Comparison of ENCODE assay signal across 20 mouse cellular contexts in the genomic region with DNA sequence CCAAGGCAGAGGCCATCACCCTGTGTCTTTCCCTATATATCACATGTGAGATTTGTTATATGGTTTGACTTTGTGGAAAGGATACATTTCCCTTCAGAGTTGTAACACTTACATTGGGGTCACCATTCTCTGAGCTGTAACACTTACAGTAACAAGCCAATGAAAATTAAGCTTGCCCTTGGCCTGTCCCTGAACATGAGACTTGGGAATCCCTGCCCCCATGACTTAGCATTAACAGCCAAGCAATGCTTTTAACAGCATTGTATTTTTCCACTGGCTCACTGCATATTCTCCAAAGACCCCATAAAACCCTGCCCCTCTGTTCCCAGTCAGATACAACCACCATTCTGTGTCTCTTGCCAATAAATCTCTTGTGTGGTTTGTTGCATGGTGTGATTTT. TPM values are rescaled to one million over a fixed set of nuclear protein-coding genes. Genes with fewer than 3 reads are reported as not detected.
DNase-seq lines count a peak whose midpoint lies in the region; ATAC-seq lines count a peak whose summit lies in the region.
"Had no signal": no experiment of that assay in that cellular context is flagged by ENCODE, and none has a peak within 500 bp of the region (broad histone marks: within the 10 kb centered on the region; RNA-seq: fewer than 3 reads in every experiment).

No protein-coding gene starts in this region.

- H3K4me3 ChIP-seq in heart, embryonic 12.5 days, result no peak overlapping the region
- H3K4me3 ChIP-seq in liver, embryonic 13.5 days (replicated peaks), result no peak overlapping the region
- H3K4me3 ChIP-seq in liver, embryonic 15.5 days (replicated peaks), result no peak overlapping the region
- no peak overlapping the region for H3K4me3 ChIP-seq in midbrain, embryonic 16.5 days (ENCODE audit: low read depth, low read length)
- H3K4me3 ChIP-seq in forebrain, embryonic 15.5 days, result no peak overlapping the region
- H3K4me3 ChIP-seq: embryonic facial prominence, embryonic 15.5 days; forebrain, embryonic 12.5 days had no signal

- H3K9ac ChIP-seq in heart, embryonic 12.5 days, result no peak overlapping the region
- no peak overlapping the region for H3K9ac ChIP-seq in liver, embryonic 13.5 days
- no peak overlapping the region for H3K9ac ChIP-seq in liver, embryonic 15.5 days
- no peak overlapping the region for H3K9ac ChIP-seq in midbrain, embryonic 16.5 days (ENCODE audit: low read depth, low read length)
- no peak overlapping the region for H3K9ac ChIP-seq in forebrain, embryonic 15.5 days (replicated peaks)
- H3K9ac ChIP-seq: embryonic facial prominence, embryonic 15.5 days; forebrain, embryonic 12.5 days; forebrain, postnatal 0 days had no signal

- H3K27me3 ChIP-seq in heart, embryonic 12.5 days (replicated peaks), result no peaks in the 10 kb centered on the region
- H3K27me3 ChIP-seq in liver, embryonic 13.5 days, result no peaks in the 10 kb centered on the region
- H3K27me3 ChIP-seq in liver, embryonic 15.5 days, result no peaks in the 10 kb centered on the region
- H3K27me3 ChIP-seq in midbrain, embryonic 16.5 days (ENCODE audit: control insufficient read depth, insufficient read depth, low read depth, low read length), result no peaks in the 10 kb centered on the region
- no peaks in the 10 kb centered on the region for H3K27me3 ChIP-seq in forebrain, embryonic 15.5 days
- H3K27me3 ChIP-seq: embryonic facial prominence, embryonic 15.5 days; forebrain, embryonic 12.5 days had no signal

- no peaks in the 10 kb centered on the region for H3K9me3 ChIP-seq in heart, embryonic 12.5 days (replicated peaks)
- H3K9me3 ChIP-seq in liver, embryonic 13.5 days (replicated peaks), result no peaks in the 10 kb centered on the region
- H3K9me3 ChIP-seq in liver, embryonic 15.5 days (replicated peaks), result no peaks in the 10 kb centered on the region
- H3K9me3 ChIP-seq in midbrain, embryonic 16.5 days (replicated peaks; ENCODE audit: control insufficient read depth, low read length, poor library complexity, severe bottlenecking), result no peaks in the 10 kb centered on the region
- H3K9me3 ChIP-seq in forebrain, embryonic 15.5 days, result no peaks in the 10 kb centered on the region
- H3K9me3 ChIP-seq: embryonic facial prominence, embryonic 15.5 days; forebrain, embryonic 12.5 days had no signal

- 0 out of 2 replicates have a peak, but pooled peaks cover 4% of the 10 kb centered on the region for H3K36me3 ChIP-seq in heart, embryonic 12.5 days
- H3K36me3 ChIP-seq in liver, embryonic 13.5 days, result no peaks in the 10 kb centered on the region; the same call in 1 of the 2 replicates
- H3K36me3 ChIP-seq in liver, embryonic 15.5 days (replicated peaks), result no peaks in the 10 kb centered on the region
- H3K36me3 ChIP-seq in midbrain, embryonic 16.5 days (ENCODE audit: control insufficient read depth, insufficient read depth, low read length), result no peaks in the 10 kb centered on the region
- H3K36me3 ChIP-seq in forebrain, embryonic 15.5 days, result no peaks in the 10 kb centered on the region
- H3K36me3 ChIP-seq: embryonic facial prominence, embryonic 15.5 days; forebrain, embryonic 12.5 days had no signal

- no peak overlapping the region for H3K4me2 ChIP-seq in heart, embryonic 12.5 days
- peak overlapping the region; percentile 5; the same call in 1 of the 2 replicates for H3K4me2 ChIP-seq in liver, embryonic 13.5 days
- no peak overlapping the region for H3K4me2 ChIP-seq in liver, embryonic 15.5 days
- no peak overlapping the region for H3K4me2 ChIP-seq in midbrain, embryonic 16.5 days (ENCODE audit: low read length)
- H3K4me2 ChIP-seq in forebrain, embryonic 15.5 days (replicated peaks), result no peak overlapping the region
- H3K4me2 ChIP-seq: embryonic facial prominence, embryonic 15.5 days; forebrain, embryonic 12.5 days had no signal

- 0 out of 2 replicates have a peak, but pooled peaks have one; percentile 61 for ATAC-seq in heart, embryonic 12.5 days (ENCODE audit: insufficient number of reproducible peaks, low FRiP score)
- ATAC-seq in liver, embryonic 13.5 days (ENCODE audit: low read depth), result peak; percentile 25; the same call in 1 of the 2 replicates
- 0 out of 2 replicates have a peak, but pooled peaks have one; percentile 36 for ATAC-seq in liver, embryonic 15.5 days (ENCODE audit: insufficient read depth)
- no peak for ATAC-seq in midbrain, embryonic 16.5 days
- ATAC-seq in forebrain, embryonic 15.5 days (replicated peaks), result no peak
- ATAC-seq: activated CD4-positive, CD25-positive, alpha-beta regulatory T cell, adult 4 months; forebrain, postnatal 0 days; hindbrain, embryonic 16.5 days; Patski had no signal

- intact Hi-C loops in heart, postnatal 36 days (cut with DNase I), result no loop called here

- H3K4me1 ChIP-seq in heart, embryonic 12.5 days (replicated peaks), result no peaks in the 10 kb centered on the region
- H3K4me1 ChIP-seq in liver, embryonic 13.5 days (replicated peaks), result peaks cover 20% of the 10 kb centered on the region
- H3K4me1 ChIP-seq in liver, embryonic 15.5 days (replicated peaks), result peaks cover 20% of the 10 kb centered on the region
- no peaks in the 10 kb centered on the region for H3K4me1 ChIP-seq in midbrain, embryonic 16.5 days (ENCODE audit: control insufficient read depth, insufficient read depth, low read length)
- H3K4me1 ChIP-seq in forebrain, embryonic 15.5 days, result no peaks in the 10 kb centered on the region
- H3K4me1 ChIP-seq: embryonic facial prominence, embryonic 15.5 days; forebrain, embryonic 12.5 days had no signal

- DNase-seq in heart, postnatal 36 days, result no peak
- no peak for DNase-seq in liver, embryonic 13.5 days
- DNase-seq in liver, result no peak
- DNase-seq in cerebellum, adult 9-10 months, result no peak
- DNase-seq: adrenal gland, postnatal 14 days; cerebellum, adult 11-12 months; cerebellum, adult 9-11 months; embryo, embryonic 11 days; forebrain, postnatal 0 days; gastrocnemius, postnatal 14 days; heart, postnatal 14 days had no signal

- H3K27ac ChIP-seq in heart, embryonic 12.5 days (ENCODE audit: poor library complexity, severe bottlenecking), result no peak overlapping the region
- H3K27ac ChIP-seq in liver, embryonic 13.5 days, result peak overlapping the region; percentile 75
- H3K27ac ChIP-seq in liver, embryonic 15.5 days (replicated peaks), result peak overlapping the region; percentile 74
- no peak overlapping the region for H3K27ac ChIP-seq in midbrain, embryonic 16.5 days (ENCODE audit: low read length)
- no peak overlapping the region for H3K27ac ChIP-seq in forebrain, embryonic 15.5 days (replicated peaks)
- H3K27ac ChIP-seq: embryonic facial prominence, embryonic 15.5 days; forebrain, embryonic 12.5 days had no signal

RNA-seq across cellular contexts. Expression of gene Cmc4, which starts 13.0 kb away (rescaled TPM):
- 19.6 and 20.1 TPM in 2 replicates for polyA plus RNA-seq in heart, embryonic 12.5 days (2016; fragmentation: Nextera tagmentation; extraction: Ambion mirVana)
- total RNA-seq in heart, postnatal 36 days (2021), result 1 to 10 TPM; 9.2 to 9.8 TPM
- 11.8 and 16.3 TPM in 2 replicates for polyA plus RNA-seq in liver, embryonic 13.5 days (2015; fragmentation: Nextera tagmentation; extraction: Ambion mirVana)
- polyA plus RNA-seq in liver, embryonic 15.5 days (2015; fragmentation: Nextera tagmentation; extraction: Ambion mirVana), result 10.2 and 12.9 TPM in 2 replicates
- polyA plus RNA-seq in midbrain, embryonic 16.5 days (2015; fragmentation: Nextera tagmentation; extraction: Ambion mirVana), result 25.7 and 26.4 TPM in 2 replicates
- polyA plus RNA-seq in forebrain, embryonic 15.5 days (2015; fragmentation: Nextera tagmentation; extraction: Ambion mirVana), result 22.0 and 28.6 TPM in 2 replicates

RNA-seq across cellular contexts. Expression of gene Mtcp1, which starts 13.0 kb away (rescaled TPM):
- polyA plus RNA-seq in heart, embryonic 12.5 days (2016; fragmentation: Nextera tagmentation; extraction: Ambion mirVana), result 7.3 TPM in 2 replicates
- 1 to 10 TPM; 2.6 to 4.8 TPM for total RNA-seq in heart, postnatal 36 days (2021)
- 4.3 and 5.4 TPM in 2 replicates for polyA plus RNA-seq in liver, embryonic 13.5 days (2015; fragmentation: Nextera tagmentation; extraction: Ambion mirVana)
- 5.0 and 5.8 TPM in 2 replicates for polyA plus RNA-seq in liver, embryonic 15.5 days (2015; fragmentation: Nextera tagmentation; extraction: Ambion mirVana)
- polyA plus RNA-seq in midbrain, embryonic 16.5 days (2015; fragmentation: Nextera tagmentation; extraction: Ambion mirVana), result 7.3 and 7.5 TPM in 2 replicates
- 9.2 and 9.4 TPM in 2 replicates for polyA plus RNA-seq in forebrain, embryonic 15.5 days (2015; fragmentation: Nextera tagmentation; extraction: Ambion mirVana)

RNA-seq across cellular contexts. Expression of gene Brcc3, which starts 13.1 kb away (rescaled TPM):
- 46.1 and 46.7 TPM in 2 replicates for polyA plus RNA-seq in heart, embryonic 12.5 days (2016; fragmentation: Nextera tagmentation; extraction: Ambion mirVana)
- total RNA-seq in heart, postnatal 36 days (2021), result 10 to 100 TPM; 26.9 to 33.7 TPM
- 45.2 and 47.7 TPM in 2 replicates for polyA plus RNA-seq in liver, embryonic 13.5 days (2015; fragmentation: Nextera tagmentation; extraction: Ambion mirVana)
- polyA plus RNA-seq in liver, embryonic 15.5 days (2015; fragmentation: Nextera tagmentation; extraction: Ambion mirVana), result 30.4 and 35.1 TPM in 2 replicates
- 38.2 and 45.2 TPM in 2 replicates for polyA plus RNA-seq in midbrain, embryonic 16.5 days (2015; fragmentation: Nextera tagmentation; extraction: Ambion mirVana)
- polyA plus RNA-seq in forebrain, embryonic 15.5 days (2015; fragmentation: Nextera tagmentation; extraction: Ambion mirVana), result 61.0 and 61.5 TPM in 2 replicates

RNA-seq across cellular contexts. Expression of gene F8, which starts 20.9 kb away (rescaled TPM):
- 1.8 and 2.0 TPM in 2 replicates for polyA plus RNA-seq in heart, embryonic 12.5 days (2016; fragmentation: Nextera tagmentation; extraction: Ambion mirVana)
- 1 to 10 TPM; 1.4 to 1.9 TPM for total RNA-seq in heart, postnatal 36 days (2021)
- 1.3 and 1.8 TPM in 2 replicates for polyA plus RNA-seq in liver, embryonic 13.5 days (2015; fragmentation: Nextera tagmentation; extraction: Ambion mirVana)
- 1.6 and 2.8 TPM in 2 replicates for polyA plus RNA-seq in liver, embryonic 15.5 days (2015; fragmentation: Nextera tagmentation; extraction: Ambion mirVana)
- polyA plus RNA-seq in midbrain, embryonic 16.5 days (2015; fragmentation: Nextera tagmentation; extraction: Ambion mirVana), result 1.4 and 1.5 TPM in 2 replicates
- 1.00 and 1.2 TPM in 2 replicates for polyA plus RNA-seq in forebrain, embryonic 15.5 days (2015; fragmentation: Nextera tagmentation; extraction: Ambion mirVana)

RNA-seq across cellular contexts. Expression of gene Fundc2, which starts 21.2 kb away (rescaled TPM):
- polyA plus RNA-seq in heart, embryonic 12.5 days (2016; fragmentation: Nextera tagmentation; extraction: Ambion mirVana), result 69.8 and 70.2 TPM in 2 replicates
- total RNA-seq in heart, postnatal 36 days (2021), result 100 to 1,000 TPM; 169 to 170 TPM
- 33.3 and 49.3 TPM in 2 replicates for polyA plus RNA-seq in liver, embryonic 13.5 days (2015; fragmentation: Nextera tagmentation; extraction: Ambion mirVana)
- polyA plus RNA-seq in liver, embryonic 15.5 days (2015; fragmentation: Nextera tagmentation; extraction: Ambion mirVana), result 22.0 and 27.0 TPM in 2 replicates
- polyA plus RNA-seq in midbrain, embryonic 16.5 days (2015; fragmentation: Nextera tagmentation; extraction: Ambion mirVana), result 29.5 and 33.5 TPM in 2 replicates
- 28.3 and 31.9 TPM in 2 replicates for polyA plus RNA-seq in forebrain, embryonic 15.5 days (2015; fragmentation: Nextera tagmentation; extraction: Ambion mirVana)

Comparison
In these comparisons a context has a peak if more than half of its experiments do, and no peak if none do; other contexts are left out.
1. ATAC-seq: peak in heart, embryonic 12.5 days (single experiment), liver, embryonic 13.5 days (single experiment) and liver, embryonic 15.5 days (single experiment); none in midbrain, embryonic 16.5 days (single experiment) and forebrain, embryonic 15.5 days (single experiment).
2. H3K27ac ChIP-seq: peak in liver, embryonic 13.5 days (single experiment) and liver, embryonic 15.5 days (single experiment); none in heart, embryonic 12.5 days (single experiment), midbrain, embryonic 16.5 days (single experiment) and forebrain, embryonic 15.5 days (single experiment).